Mouse (Mus musculus): ENCODE results near the gene Slc25a18.

DNA sequence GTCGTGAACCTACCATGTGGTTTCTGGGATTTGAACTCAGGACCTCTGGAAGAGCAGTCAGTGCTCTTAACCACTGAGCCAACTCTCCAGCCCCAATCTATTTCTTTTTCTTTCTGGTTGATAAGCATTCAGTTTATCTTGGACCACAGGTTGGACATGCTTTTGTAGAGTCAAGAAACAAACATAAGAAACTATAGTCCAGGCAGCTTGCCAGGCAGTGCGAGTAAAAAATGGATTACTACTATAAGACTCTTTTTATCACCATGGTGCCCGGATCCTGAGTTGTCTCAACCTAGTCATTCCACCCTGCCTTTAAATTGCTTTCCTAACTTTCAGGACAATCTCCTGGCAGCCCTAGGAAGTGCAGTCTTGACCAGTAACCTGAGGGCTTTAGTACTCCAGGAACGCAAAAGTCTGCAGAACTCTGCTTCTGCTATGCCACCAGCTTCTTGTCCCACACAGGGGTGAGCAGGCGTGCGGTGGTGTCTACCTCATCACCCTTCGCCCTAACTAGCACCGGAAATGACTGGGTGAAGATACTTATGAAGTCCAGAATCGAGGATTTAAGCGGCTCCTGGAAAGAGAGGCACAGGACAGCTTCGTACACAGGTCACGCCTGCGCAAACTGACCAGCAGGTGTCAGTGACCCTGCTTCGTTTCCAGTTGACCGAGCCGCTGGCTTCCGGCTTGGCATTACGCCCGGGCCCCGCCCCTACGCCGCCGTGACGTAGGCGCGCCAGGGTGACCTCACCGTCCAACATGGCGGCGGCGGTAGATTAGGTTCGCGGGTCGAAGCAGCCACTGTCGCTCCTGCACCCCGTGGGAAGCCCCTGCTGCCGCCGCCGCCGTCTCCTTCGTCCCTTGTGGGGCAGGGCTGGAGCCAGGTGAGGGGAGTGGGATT is 62.3 kb downstream of the Slc25a18 start, which contains the start of gene Bcl2l13:
- TF ChIP-seq CTCF (IDR thresholded peaks at IDR 0.05; ENCODE audit: borderline replicate concordance, insufficient read depth, low read length) (peak; percentile 47; the same call in 1 of the 2 replicates), POLR2A (IDR thresholded peaks at IDR 0.05; ENCODE audit: low read depth, low read length) (peak; percentile 85)
